Mouse (Mus musculus): ENCODE data around the gene Chad.

DNA sequence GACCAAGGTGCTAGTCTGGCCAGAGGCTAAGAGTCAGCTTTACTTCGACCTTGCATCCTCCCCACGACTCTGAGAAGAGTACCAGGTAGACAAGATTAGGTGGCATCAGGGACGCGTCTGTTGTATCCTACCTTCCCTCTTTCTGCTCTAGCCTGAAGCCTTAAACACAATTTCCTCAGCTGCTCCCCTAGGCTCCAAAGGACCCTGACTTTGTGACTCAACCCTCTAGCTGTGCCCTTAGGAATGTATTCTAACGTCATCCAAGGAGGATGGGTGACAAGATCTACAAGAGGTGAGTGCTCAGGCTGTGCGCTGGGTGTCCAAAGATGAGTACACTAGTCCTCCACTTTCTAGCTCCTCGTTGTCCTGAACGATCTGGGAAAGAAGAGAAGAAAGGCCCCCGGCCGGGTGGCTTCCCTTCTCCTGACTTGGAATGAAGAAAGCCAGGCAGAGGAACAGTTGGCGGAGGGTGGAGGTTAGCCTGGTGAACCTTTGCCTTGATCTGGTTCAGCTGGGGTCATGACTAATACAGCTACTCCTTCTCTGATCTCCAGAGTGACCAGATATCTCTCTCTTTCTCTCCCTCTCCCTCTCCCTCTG, 37.6 kb downstream of the Chad start:
- TF ChIP-seq ZC3H11A (IDR thresholded peaks at IDR 0.05; ENCODE audit: borderline replicate concordance, low read depth, low read length) = no peak
- TF ChIP-seq ZNF384 (IDR thresholded peaks at IDR 0.05; ENCODE audit: low read depth, low read length) = no peak
- no peak for TF ChIP-seq HCFC1 (IDR thresholded peaks at IDR 0.05; ENCODE audit: borderline replicate concordance, insufficient read depth, low read length)
- no peak for TF ChIP-seq MAFK (IDR thresholded peaks at IDR 0.05; ENCODE audit: insufficient read depth, low read depth, low read length)
- TF ChIP-seq CHD2 (IDR thresholded peaks at IDR 0.05; ENCODE audit: low read depth, low read length) = no peak

All from ES-E14 (cell line).